Mouse (Mus musculus) hindbrain, embryonic 11.5 days (tissue): ENCODE measurements around the gene Etnk1. TPM values are rescaled to one million over a fixed set of nuclear protein-coding genes. Genes with fewer than 3 reads are reported as not detected.
A peak's percentile ranks its signal among the peaks of the same experiment; 100 is the strongest.
"Not testable (repeated sequence)": the region's sequence is repeated elsewhere in the genome, so short reads cannot be mapped to it uniquely, and the experiment has no call there.

Experiments used
- ATAC-seq: fragments of 200-750 bp; cut with Nextera tagmentation; 2 replicates; pipeline ENCODE4 v1.8.0; 2017; ENCODE audit warnings: mild to moderate bottlenecking, moderate TSS enrichment, moderate library complexity; ENCODE audit not compliant: low FRiP score
- DNase-seq: peaks from one replicate; pipeline ENCODE4 v3.0.0-alpha.2; 2015; ENCODE audit warnings: low spot score
- H3K27ac ChIP-seq: fragments of 300-500 bp; sonication (generic); 2 replicates; pipeline ENCODE4 v1.5.1; 2014; ENCODE audit warnings: mild to moderate bottlenecking, low read depth, low read length
- H3K27me3 ChIP-seq: fragments of 300-500 bp; sonication (generic); 2 replicates; pipeline ENCODE4 v1.6.1; 2014; ENCODE audit warnings: mild to moderate bottlenecking, low read length, moderate library complexity, mixed read lengths; ENCODE audit not compliant: control insufficient read depth, insufficient read depth
- H3K36me3 ChIP-seq: fragments of 300-500 bp; sonication (generic); 2 replicates; pipeline ENCODE4 v1.6.1; 2014; ENCODE audit warnings: mild to moderate bottlenecking, low read length, moderate library complexity, mixed read lengths; ENCODE audit not compliant: control insufficient read depth, insufficient read depth
- H3K4me1 ChIP-seq: fragments of 300-500 bp; sonication (generic); replicated peaks from 2 replicates; pipeline ENCODE4 v1.6.1; 2014; ENCODE audit warnings: low read length, mixed read lengths; ENCODE audit not compliant: control insufficient read depth, insufficient read depth
- H3K4me2 ChIP-seq: fragments of 300-500 bp; sonication (generic); replicated peaks from 2 replicates; pipeline ENCODE4 v1.6.1; 2014; ENCODE audit warnings: mild to moderate bottlenecking, low read depth, low read length
- H3K4me3 ChIP-seq: fragments of 300-500 bp; sonication (generic); 2 replicates; pipeline ENCODE4 v1.5.1; 2014; ENCODE audit warnings: low read depth, low read length
- H3K9ac ChIP-seq: fragments of 300-500 bp; sonication (generic); 2 replicates; pipeline ENCODE4 v1.6.1; 2014; ENCODE audit warnings: low read depth, low read length
- H3K9me3 ChIP-seq: fragments of 300-500 bp; sonication (generic); 2 replicates; pipeline ENCODE4 v1.6.1; 2016; ENCODE audit warnings: low read length; ENCODE audit not compliant: control insufficient read depth
- WGBS: fragments of 180-500 bp; shearing (Covaris S2); extraction: QIAGEN DNeasy Blood & Tissue Kit; methylation state at CpG from one replicate; pipeline ENCODE4 v1.1.7; 2014; 5-methylcytosine and 5-hydroxymethylcytosine counted together
- polyA plus RNA-seq: library from polyadenylated mRNA; unstranded; fragments of >200 nt; fragmentation: Nextera tagmentation; extraction: Ambion mirVana; gene quantifications from 2 replicates; pipeline ENCODE4 v1.2.1, GENCODE M21; 2014

Gene Etnk1
- polyA plus RNA-seq, 1 experiment from 2014 or later = 35.5 TPM

DNA sequence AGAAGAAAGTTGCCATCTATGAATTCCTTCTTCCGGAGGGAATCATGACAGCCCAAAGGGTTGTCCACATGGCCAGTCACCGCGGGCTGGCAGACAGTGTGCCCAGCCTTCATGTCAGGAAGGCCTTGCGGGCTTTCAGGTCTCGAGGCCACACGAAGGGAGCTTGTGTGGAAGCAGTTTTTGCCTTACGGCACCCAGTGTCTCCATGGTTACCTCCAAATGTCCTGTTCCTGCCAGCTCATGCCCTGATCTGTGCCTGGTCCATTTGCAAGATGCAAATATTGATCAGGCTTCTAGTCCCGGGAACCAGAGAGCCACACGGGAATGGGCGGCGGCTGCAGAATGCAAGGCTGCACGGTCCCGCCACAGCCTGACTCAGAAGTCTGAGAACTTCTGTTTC lies 31.9 kb upstream of the Etnk1 start:
- H3K4me1 ChIP-seq = no peaks in the 10 kb centered on the region
- no peak overlapping the region for H3K4me2 ChIP-seq
- ATAC-seq (no peak), DNase-seq (no peak)
- H3K9ac ChIP-seq = no peak overlapping the region
- 94% methylated on average over 13 of the region's 13 CpGs for WGBS
- H3K4me3 ChIP-seq = no peak overlapping the region
- H3K27ac ChIP-seq = no peak overlapping the region
- no peaks in the 10 kb centered on the region for H3K27me3 ChIP-seq
- no peaks in the 10 kb centered on the region for H3K9me3 ChIP-seq
- no peaks in the 10 kb centered on the region for H3K36me3 ChIP-seq

DNA sequence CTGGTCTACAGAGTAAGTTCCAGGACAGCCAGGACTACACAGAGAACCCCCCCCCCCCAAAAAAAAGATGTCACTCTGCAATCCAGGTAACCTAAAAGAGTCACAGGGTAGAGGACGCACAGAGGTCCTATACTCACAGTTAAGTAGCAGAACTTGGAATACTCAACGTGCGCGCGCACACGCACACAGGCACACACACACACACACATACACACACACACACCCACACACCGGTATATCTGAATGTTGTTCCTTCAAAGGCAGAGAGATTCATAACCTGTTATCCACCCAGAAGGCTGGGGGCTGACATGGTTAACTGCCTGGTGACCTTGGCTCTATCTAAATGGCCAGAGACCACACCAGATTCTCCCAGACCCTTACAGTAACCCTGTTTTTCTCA lies 30.3 kb upstream of the Etnk1 start:
- no peak for DNase-seq
- Histone ChIP-seq H3K9me3 (no peaks in the 10 kb centered on the region), H3K27me3 (no peaks in the 10 kb centered on the region), H3K27ac (no peak overlapping the region), H3K9ac (no peak overlapping the region), H3K4me1 (no peaks in the 10 kb centered on the region), H3K36me3 (no peaks in the 10 kb centered on the region), H3K4me3 (no peak overlapping the region), H3K4me2 (no peak overlapping the region)
- WGBS = 97% methylated on average over 7 of the region's 7 CpGs
- no peak for ATAC-seq

DNA sequence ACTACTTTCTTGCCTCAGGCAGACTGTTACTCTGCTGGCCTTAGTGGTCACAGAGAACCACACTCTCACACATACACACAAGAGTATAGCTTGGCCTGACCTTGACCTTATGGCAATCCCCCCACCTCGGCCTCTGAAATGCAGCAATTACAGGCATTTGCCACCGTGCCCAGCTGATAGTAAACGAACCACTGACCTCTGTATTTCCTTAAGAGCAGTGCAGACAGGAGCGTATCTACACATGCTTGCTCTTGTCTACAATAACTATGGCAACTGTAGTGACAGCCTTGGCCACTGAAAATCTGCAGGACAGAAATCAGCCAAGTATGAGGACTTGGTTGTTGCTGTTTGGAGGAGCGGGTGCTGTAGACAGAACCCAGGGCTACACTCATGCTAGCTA lies 29.7 kb upstream of the Etnk1 start:
- DNase-seq = no peak
- H3K4me1 ChIP-seq = no peaks in the 10 kb centered on the region
- WGBS = 82% methylated on average over 5 of the region's 5 CpGs
- no peaks in the 10 kb centered on the region for H3K36me3 ChIP-seq
- no peak overlapping the region for H3K4me3 ChIP-seq
- H3K27ac ChIP-seq = no peak overlapping the region
- H3K9me3 ChIP-seq = no peaks in the 10 kb centered on the region
- H3K4me2 ChIP-seq = no peak overlapping the region
- H3K27me3 ChIP-seq = no peaks in the 10 kb centered on the region
- ATAC-seq = no peak
- no peak overlapping the region for H3K9ac ChIP-seq

DNA sequence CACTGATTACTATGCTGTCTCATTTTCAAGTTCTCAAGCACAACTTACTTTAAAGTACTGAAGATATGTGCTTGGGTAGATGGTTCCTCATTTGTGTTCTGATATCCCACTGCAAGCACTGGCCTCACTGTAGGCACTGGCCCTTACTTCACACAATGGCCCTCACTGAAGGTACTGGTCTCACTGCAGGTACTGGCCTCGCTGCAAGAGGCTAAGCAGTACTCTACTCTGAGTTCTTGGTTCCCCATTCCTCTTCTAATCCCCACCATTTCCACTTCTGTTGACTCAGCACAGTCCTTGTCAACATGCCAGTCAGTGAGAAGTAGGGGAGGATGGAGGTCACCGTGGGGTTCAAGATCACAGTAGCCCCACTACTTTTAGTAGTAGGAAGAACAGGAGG lies 27.6 kb upstream of the Etnk1 start:
- ATAC-seq (no peak), DNase-seq (no peak)
- H3K4me2 ChIP-seq = no peak overlapping the region
- no peak overlapping the region for H3K4me3 ChIP-seq
- no peaks in the 10 kb centered on the region for H3K4me1 ChIP-seq
- H3K27ac ChIP-seq = no peak overlapping the region
- 87% methylated on average over 2 of the region's 2 CpGs for WGBS
- H3K9me3 ChIP-seq = no peaks in the 10 kb centered on the region
- no peaks in the 10 kb centered on the region for H3K36me3 ChIP-seq
- no peaks in the 10 kb centered on the region for H3K27me3 ChIP-seq
- no peak overlapping the region for H3K9ac ChIP-seq

DNA sequence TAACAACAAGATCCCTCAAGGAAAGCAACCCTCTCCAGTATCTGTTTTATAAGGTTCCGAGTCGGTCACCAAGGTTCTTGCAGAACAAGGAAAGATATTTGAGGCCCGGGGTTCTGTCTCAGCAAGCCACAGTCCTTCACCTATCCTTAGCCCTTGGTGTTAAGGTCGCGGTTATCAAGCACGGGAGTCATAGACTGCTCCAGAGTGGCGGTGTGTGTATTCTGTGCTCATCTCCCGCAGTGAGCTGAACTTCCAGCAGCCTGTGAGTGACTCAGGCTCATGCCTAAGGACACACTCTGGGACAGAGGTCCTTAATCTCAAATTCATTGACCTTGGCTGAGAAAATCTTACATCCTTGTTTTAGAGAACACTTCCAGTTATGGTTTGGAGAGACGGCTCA lies 26.1 kb upstream of the Etnk1 start:
- 85% methylated on average over 9 of the region's 9 CpGs for WGBS
- H3K9me3 ChIP-seq = no peaks in the 10 kb centered on the region
- no peak overlapping the region for H3K27ac ChIP-seq
- ATAC-seq = no peak
- H3K4me1 ChIP-seq = no peaks in the 10 kb centered on the region
- H3K9ac ChIP-seq = no peak overlapping the region
- H3K27me3 ChIP-seq = no peaks in the 10 kb centered on the region
- no peaks in the 10 kb centered on the region for H3K36me3 ChIP-seq
- DNase-seq = no peak
- no peak overlapping the region for H3K4me2 ChIP-seq
- no peak overlapping the region for H3K4me3 ChIP-seq

DNA sequence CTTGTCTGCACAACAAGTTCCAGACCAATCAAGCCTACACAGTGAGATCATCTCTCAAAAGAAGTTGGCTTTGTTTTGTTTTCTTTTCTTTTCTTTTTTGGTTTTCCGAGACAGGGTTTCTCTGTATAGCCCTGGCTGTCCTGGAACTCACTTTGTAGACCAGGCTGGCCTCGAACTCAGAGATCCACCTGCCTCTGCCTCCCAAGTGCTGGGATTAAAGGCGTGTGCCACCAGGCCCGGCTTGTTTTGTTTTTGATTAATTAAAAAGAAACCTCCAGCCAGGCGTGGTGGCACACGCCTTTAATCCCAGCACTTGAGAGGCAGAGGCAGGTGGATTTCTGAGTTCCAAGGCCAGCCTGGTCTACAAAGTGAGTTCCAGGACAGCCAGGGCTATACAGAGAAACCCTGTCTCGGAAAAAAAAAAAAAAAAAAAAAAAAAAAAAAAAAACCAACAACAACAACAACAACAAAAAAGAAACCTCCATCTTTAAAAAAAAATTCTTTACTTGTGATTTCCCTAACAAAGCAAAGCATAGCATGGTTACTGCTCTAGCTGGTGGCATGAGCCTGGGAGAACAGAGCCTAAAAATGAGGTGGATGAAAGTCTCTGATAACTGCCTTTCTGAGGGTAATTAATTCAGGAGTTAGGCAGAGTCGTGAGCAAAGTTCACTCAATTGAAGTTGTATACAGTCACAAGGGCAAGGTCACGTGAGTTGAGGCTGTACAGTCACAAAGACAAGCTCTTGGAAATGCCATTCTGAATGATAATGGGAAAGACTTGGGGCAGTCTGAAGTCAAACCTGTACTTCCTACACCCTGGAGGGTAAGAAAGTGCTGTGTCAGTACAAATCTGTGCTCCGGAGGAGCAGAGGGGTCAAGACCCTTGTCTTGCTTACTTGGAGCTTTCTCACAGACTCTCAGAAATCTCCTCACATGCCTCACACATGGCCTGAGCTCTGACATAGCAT lies 25.1 kb upstream of the Etnk1 start:
- not testable (repeated sequence) for H3K36me3 ChIP-seq, H3K4me2 ChIP-seq, H3K9ac ChIP-seq, H3K4me3 ChIP-seq, H3K27me3 ChIP-seq, H3K9me3 ChIP-seq, DNase-seq, ATAC-seq, H3K27ac ChIP-seq, H3K4me1 ChIP-seq
- 72% methylated on average over 9 of the region's 10 CpGs for whole genome bisulfite sequencing

DNA sequence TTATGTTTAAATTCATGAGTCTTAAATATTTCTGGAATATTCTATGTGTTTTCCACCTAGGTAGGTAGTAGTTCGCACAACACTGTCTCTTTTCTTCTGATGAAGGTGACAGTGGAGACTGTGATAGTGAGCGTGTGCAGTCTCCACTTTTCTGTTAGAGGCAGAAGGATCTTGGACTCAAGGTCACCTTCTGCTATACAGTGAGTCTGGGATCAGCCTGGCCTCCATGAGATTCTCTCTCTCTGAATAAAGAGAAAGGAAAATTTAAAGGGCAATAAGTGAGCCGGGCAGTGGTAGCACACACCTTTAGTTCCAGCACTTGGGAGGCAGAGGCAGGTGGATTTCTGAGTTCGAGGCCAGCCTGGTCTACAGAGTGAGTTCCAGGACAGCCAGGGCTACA lies 24.2 kb upstream of the Etnk1 start:
- no peak for DNase-seq
- no peaks in the 10 kb centered on the region for H3K36me3 ChIP-seq
- WGBS = 96% methylated on average over 4 of the region's 4 CpGs
- no peak overlapping the region for H3K9ac ChIP-seq
- H3K4me1 ChIP-seq = no peaks in the 10 kb centered on the region
- no peak overlapping the region for H3K27ac ChIP-seq
- H3K4me2 ChIP-seq = no peak overlapping the region
- H3K4me3 ChIP-seq = no peak overlapping the region
- no peak for ATAC-seq
- H3K27me3 ChIP-seq = no peaks in the 10 kb centered on the region
- no peaks in the 10 kb centered on the region for H3K9me3 ChIP-seq

DNA sequence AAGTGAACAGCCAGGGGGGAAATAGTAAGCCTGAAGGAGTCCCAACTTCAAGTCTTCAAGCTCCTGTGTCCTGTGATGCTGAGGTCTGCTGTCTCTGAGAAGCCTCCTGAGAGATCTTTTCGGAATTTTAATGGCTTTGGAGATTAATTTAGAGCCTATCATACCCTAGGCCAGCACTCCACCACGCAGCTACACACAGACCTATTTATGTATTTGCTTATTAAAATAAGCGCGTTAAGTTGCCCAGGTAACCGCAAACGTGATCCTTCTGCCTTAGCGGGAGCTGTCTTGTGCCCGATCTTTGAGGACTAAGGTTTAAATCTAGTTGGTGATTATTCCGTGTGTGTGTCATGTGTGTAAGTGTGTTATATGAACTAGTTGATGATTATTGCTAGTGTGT lies 23.7 kb upstream of the Etnk1 start:
- Histone ChIP-seq H3K4me2 (no peak overlapping the region), H3K27ac (no peak overlapping the region), H3K4me3 (no peak overlapping the region), H3K27me3 (no peaks in the 10 kb centered on the region), H3K36me3 (no peaks in the 10 kb centered on the region), H3K9me3 (no peaks in the 10 kb centered on the region), H3K4me1 (no peaks in the 10 kb centered on the region), H3K9ac (no peak overlapping the region)
- DNase-seq (no peak), ATAC-seq (no peak; the same call in 1 of the 2 replicates)
- 80% methylated on average over 9 of the region's 9 CpGs for WGBS

DNA sequence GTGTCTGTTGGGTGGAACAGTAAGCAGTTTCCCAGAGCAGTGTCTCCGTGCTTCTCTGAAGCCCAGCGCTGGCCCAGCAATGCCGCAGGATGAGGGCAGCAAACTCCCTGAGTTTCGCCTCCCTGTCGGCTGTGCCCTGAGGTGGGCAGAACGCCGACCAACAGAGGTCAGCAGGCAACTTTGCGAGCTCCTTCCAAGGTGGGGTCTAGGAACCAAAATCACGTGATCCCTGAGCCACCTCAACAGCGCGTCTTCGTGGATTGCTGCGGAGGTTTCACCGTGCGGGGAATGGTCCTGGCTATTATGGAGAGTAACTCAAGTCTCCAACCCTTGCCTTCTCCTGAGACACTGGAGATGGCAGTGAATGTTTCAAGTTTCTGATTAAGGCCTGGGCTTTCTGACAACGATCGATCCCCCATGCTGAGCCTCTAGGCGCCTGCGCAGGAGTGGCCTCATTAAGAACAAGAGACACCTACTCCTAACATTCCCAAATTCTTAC lies 23.2 kb upstream of the Etnk1 start:
- Histone ChIP-seq H3K4me2 (peak overlapping the region; percentile 43), H3K27me3 (no peaks in the 10 kb centered on the region), H3K4me1 (no peaks in the 10 kb centered on the region), H3K4me3 (peak overlapping the region; percentile 29), H3K9ac (peak overlapping the region; percentile 25; the same call in 1 of the 2 replicates), H3K36me3 (no peaks in the 10 kb centered on the region), H3K27ac (no peak overlapping the region), H3K9me3 (no peaks in the 10 kb centered on the region)
- WGBS = 14% methylated on average over 19 of the region's 19 CpGs
- DNase-seq (peak; percentile 28), ATAC-seq (peak; percentile 30; the same call in 1 of the 2 replicates)
